Mouse (Mus musculus) embryonic facial prominence, embryonic 12.5 days (tissue): ENCODE results near the gene Sars. TPM values are rescaled to one million over a fixed set of nuclear protein-coding genes. Genes with fewer than 3 reads are reported as not detected.

Source experiments
- ATAC-seq: fragments of 200-750 bp; cut with Nextera tagmentation; 2 replicates; pipeline ENCODE4 v1.8.0; 2017; ENCODE audit not compliant: insufficient number of reproducible peaks, insufficient read depth, low FRiP score, low TSS enrichment
- H3K27ac ChIP-seq: fragments of 300-500 bp; sonication (generic); 2 replicates; pipeline ENCODE4 v1.5.1; 2016; ENCODE audit warnings: mild to moderate bottlenecking
- H3K27me3 ChIP-seq: fragments of 300-500 bp; sonication (generic); 2 replicates; pipeline ENCODE4 v1.6.1; 2016; ENCODE audit warnings: mild to moderate bottlenecking, moderate library complexity
- H3K36me3 ChIP-seq: fragments of 300-500 bp; sonication (generic); 2 replicates; pipeline ENCODE4 v1.6.1; 2016; ENCODE audit warnings: mild to moderate bottlenecking
- H3K4me1 ChIP-seq: fragments of 300-500 bp; sonication (generic); 2 replicates; pipeline ENCODE4 v1.6.1; 2016
- H3K4me2 ChIP-seq: fragments of 300-500 bp; sonication (generic); replicated peaks from 2 replicates; pipeline ENCODE4 v1.6.1; 2016; ENCODE audit warnings: mild to moderate bottlenecking, moderate library complexity
- H3K4me3 ChIP-seq: fragments of 300-500 bp; sonication (generic); 2 replicates; pipeline ENCODE4 v1.5.1; 2016; ENCODE audit warnings: mild to moderate bottlenecking
- H3K9ac ChIP-seq: fragments of 300-500 bp; sonication (generic); 2 replicates; pipeline ENCODE4 v1.6.1; 2016; ENCODE audit warnings: mild to moderate bottlenecking, moderate library complexity
- H3K9me3 ChIP-seq: fragments of 300-500 bp; sonication (generic); 2 replicates; pipeline ENCODE4 v1.6.1; 2016; ENCODE audit warnings: mild to moderate bottlenecking, moderate library complexity
- WGBS: fragments of 180-500 bp; shearing (Covaris S2); methylation state at CpG from one replicate; pipeline ENCODE4 v1.1.7; 2016; 5-methylcytosine and 5-hydroxymethylcytosine counted together
- polyA plus RNA-seq: library from polyadenylated mRNA; unstranded; fragments of >200 nt; fragmentation: Nextera tagmentation; extraction: Ambion mirVana; gene quantifications from 2 replicates; pipeline ENCODE4 v1.2.1, GENCODE M21; 2016

Sars gene
- 125 and 127 TPM in 2 replicates for polyA plus RNA-seq

DNA sequence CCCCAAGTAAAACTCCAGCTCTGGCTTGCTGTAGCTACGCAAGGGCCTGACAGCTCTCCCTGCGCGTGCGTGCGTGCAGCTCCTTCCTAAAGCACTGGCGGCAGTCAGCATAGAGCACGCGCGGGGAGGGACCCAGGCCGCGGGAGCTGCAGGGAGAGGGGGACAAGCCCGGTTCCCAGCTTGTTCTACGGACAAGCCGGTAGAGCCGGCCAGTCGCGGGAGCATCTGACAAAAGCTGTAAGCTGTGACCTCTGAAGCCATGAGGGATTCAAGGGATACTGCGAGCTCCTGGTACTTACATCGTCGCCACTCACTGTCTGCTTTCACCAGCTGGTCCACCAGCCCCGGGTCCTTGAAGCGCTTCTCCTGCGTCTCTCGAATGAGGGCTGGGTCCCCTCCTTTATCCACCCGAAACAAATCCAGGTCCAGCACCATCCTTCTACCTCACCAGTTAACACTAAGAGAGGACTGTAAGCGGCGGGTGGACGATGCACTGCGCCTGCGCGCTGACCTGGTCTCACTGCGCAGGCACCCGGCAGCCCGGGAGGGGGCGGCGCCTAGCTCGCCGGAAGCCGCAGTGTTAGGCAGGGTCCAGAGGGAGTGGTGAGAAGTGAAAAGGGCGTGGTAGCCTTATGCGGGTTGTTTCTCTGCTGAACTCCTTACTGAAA is at the start of gene Sars:
Gene Sars (minus strand): TSS at position 512 of the 668 bp plus-strand sequence.
- peak; percentile 97 for ATAC-seq
- under 1% methylated on average over 41 of the region's 41 CpGs for WGBS
- Histone ChIP-seq H3K4me3 (peak within 1 kb of the TSS; percentile 85), H3K4me1 (peaks cover 18% of the 10 kb centered on the region), H3K36me3 (no peaks in the 10 kb centered on the region; the same call in 1 of the 2 replicates), H3K27ac (peak within 1 kb of the TSS; percentile 89), H3K9ac (peak within 1 kb of the TSS; percentile 80), H3K4me2 (peak within 1 kb of the TSS; percentile 93), H3K27me3 (no peaks in the 10 kb centered on the region), H3K9me3 (no peaks in the 10 kb centered on the region)

DNA sequence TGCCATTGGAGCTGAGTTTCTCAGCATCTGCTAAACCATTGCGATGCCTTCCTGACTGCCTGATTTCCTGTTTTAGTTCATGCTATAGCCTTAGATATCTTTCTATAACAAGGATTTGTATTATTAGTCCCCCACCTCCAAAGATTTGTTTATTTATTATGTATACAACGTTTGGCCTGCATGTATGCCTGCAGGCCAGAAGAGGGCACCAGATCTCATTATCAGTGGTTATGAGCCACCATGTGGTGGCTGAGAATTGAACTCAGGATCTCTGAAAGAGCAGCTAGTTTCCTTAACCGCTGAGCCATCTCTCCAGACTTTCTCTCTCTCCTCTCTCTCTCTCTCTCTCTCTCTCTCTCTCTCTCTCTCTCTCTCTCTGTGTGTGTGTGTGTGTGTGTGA is 45.0 kb upstream of the Sars start:
- Histone ChIP-seq H3K4me2 (no peak overlapping the region), H3K27me3 (no peaks in the 10 kb centered on the region), H3K4me1 (no peaks in the 10 kb centered on the region), H3K9ac (no peak overlapping the region), H3K4me3 (no peak overlapping the region), H3K27ac (no peak overlapping the region), H3K9me3 (no peaks in the 10 kb centered on the region), H3K36me3 (no peaks in the 10 kb centered on the region)
- no peak for ATAC-seq
- 29% methylated on average over 3 of the region's 3 CpGs for WGBS

GRCm38 (mm10) chr3:108484749-108485148 is 39.7 kb upstream of the Sars start:
- Histone ChIP-seq H3K36me3 (no peaks in the 10 kb centered on the region), H3K27ac (no peak overlapping the region), H3K4me3 (no peak overlapping the region), H3K27me3 (no peaks in the 10 kb centered on the region), H3K4me1 (no peaks in the 10 kb centered on the region), H3K9ac (no peak overlapping the region), H3K9me3 (peaks cover 4% of the 10 kb centered on the region; the same call in 1 of the 2 replicates), H3K4me2 (no peak overlapping the region)
- 91% methylated on average over 4 of the region's 4 CpGs for WGBS
- no peak for ATAC-seq

DNA sequence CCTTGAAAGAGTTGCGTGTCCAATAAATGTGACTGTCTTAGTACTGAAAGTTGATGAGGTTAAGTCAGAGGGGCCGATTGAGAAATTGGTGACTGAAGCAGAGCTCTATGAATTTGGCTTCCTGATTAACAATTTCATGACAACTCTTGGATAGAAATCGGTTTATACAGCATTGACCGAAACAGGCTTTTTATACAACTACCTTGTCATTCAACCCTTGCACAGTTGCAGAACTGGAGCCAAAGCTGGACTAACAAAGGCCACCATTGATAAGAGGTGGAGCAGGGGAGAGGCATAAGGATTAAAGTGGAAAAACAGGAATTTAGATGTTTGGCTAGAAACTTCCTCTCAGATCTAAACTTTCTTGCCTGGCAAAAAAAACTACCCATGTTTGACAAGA is 33.8 kb upstream of the Sars start:
- no peak for ATAC-seq

DNA sequence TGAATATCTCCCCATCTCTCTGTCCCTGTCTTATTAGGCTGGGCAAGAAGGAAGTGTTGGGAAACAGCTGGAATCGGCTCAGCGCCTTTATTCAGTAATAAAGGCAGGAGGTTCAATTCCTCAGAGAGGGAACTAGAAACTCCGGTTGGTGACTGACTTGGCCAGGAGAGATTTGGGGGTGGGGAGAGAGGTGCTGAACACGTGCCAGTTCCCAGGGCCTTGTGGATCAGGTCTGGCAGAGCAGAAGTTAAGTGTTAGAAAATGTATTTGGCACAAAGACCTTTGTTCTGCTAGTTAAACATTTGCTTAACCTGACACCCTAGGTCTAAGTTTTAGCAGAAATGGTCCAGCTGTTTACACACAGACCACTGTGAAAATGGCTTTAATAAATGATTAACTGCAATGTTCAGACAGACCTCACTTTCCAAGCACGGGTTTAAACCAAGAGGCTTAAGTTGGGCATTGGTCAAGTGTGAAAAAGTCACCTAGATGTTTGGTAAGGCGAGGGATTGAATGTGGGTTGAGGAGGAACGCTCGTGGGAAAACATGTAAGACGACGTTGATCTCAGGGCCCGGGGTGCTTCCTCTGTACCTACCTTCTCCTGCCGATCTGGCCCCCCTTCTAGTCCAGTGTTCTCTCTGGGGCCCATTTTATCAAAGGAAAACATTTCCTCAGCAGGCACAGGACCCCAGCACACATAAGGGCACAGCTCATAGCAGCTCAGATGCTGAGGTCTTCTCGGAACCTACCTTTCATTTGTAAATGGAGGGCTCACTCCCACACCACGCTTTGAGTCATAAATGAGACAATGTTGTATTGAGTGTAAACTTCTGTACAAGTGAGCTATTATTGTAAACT is 32.0 kb upstream of the Sars start:
- Histone ChIP-seq H3K4me1 (peaks cover 4% of the 10 kb centered on the region; the same call in 1 of the 2 replicates), H3K9ac (no peak overlapping the region), H3K27me3 (no peaks in the 10 kb centered on the region), H3K36me3 (no peaks in the 10 kb centered on the region), H3K4me3 (no peak overlapping the region), H3K4me2 (no peak overlapping the region), H3K27ac (no peak overlapping the region), H3K9me3 (no peaks in the 10 kb centered on the region)
- no peak for ATAC-seq
- 55% methylated on average over 14 of the region's 14 CpGs for WGBS

More for the DNA sequence above, 33.8 kb upstream of the Sars start:
- Histone ChIP-seq H3K4me3 (no peak overlapping the region), H3K36me3 (no peaks in the 10 kb centered on the region), H3K4me1 (peaks cover 4% of the 10 kb centered on the region; the same call in 1 of the 2 replicates), H3K27ac (no peak overlapping the region), H3K27me3 (no peaks in the 10 kb centered on the region), H3K4me2 (no peak overlapping the region), H3K9me3 (peaks cover 4% of the 10 kb centered on the region; the same call in 1 of the 2 replicates), H3K9ac (no peak overlapping the region)
- 77% methylated on average over 4 of the region's 4 CpGs for WGBS

GRCm38 (mm10) chr3:108475496-108475895 is 30.5 kb upstream of the Sars start:
- H3K27ac ChIP-seq: no peak overlapping the region
- no peaks in the 10 kb centered on the region for H3K36me3 ChIP-seq
- H3K4me2 ChIP-seq: no peak overlapping the region
- H3K9ac ChIP-seq: no peak overlapping the region
- H3K9me3 ChIP-seq: no peaks in the 10 kb centered on the region
- no peaks in the 10 kb centered on the region for H3K27me3 ChIP-seq
- 79% methylated on average over 5 of the region's 5 CpGs for WGBS
- ATAC-seq: no peak
- peaks cover 4% of the 10 kb centered on the region; the same call in 1 of the 2 replicates for H3K4me1 ChIP-seq
- no peak overlapping the region for H3K4me3 ChIP-seq

DNA sequence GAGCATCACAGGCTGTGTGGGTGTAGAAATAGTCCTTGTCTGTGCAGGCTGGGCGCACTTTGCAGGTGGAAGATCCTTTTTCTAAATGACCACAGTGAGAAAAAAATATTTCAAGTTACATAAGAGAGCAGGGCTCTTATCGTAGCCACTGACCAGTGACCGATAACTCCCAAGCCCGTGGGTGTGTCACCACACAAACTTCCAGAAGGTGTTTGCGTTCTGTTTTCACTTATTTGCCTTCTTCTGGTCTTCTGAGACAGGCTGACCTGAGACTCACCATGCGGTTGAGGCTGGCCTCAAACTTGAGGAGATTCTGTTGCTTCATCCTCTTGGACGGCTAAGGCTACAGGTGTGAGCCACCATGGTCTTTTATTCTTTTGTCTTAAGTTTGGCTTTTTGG is 30.0 kb upstream of the Sars start:
- no peak overlapping the region for H3K4me2 ChIP-seq
- ATAC-seq: no peak
- 88% methylated on average over 7 of the region's 7 CpGs for WGBS

GRCm38 (mm10) chr3:108467760-108468159 is 22.8 kb upstream of the Sars start:
- H3K4me2 ChIP-seq: no peak overlapping the region
- H3K9ac ChIP-seq: no peak overlapping the region
- H3K4me3 ChIP-seq: no peak overlapping the region
- no peaks in the 10 kb centered on the region for H3K36me3 ChIP-seq
- H3K27me3 ChIP-seq: no peaks in the 10 kb centered on the region
- no peaks in the 10 kb centered on the region for H3K9me3 ChIP-seq
- H3K27ac ChIP-seq: no peak overlapping the region
- 66% methylated on average over 8 of the region's 8 CpGs for WGBS
- H3K4me1 ChIP-seq: no peaks in the 10 kb centered on the region
- no peak for ATAC-seq

More for the DNA sequence above, 30.0 kb upstream of the Sars start:
- H3K27ac ChIP-seq: no peak overlapping the region
- H3K4me3 ChIP-seq: no peak overlapping the region
- no peaks in the 10 kb centered on the region for H3K27me3 ChIP-seq
- peaks cover 4% of the 10 kb centered on the region; the same call in 1 of the 2 replicates for H3K4me1 ChIP-seq
- no peaks in the 10 kb centered on the region for H3K9me3 ChIP-seq
- H3K36me3 ChIP-seq: no peaks in the 10 kb centered on the region
- H3K9ac ChIP-seq: no peak overlapping the region

DNA sequence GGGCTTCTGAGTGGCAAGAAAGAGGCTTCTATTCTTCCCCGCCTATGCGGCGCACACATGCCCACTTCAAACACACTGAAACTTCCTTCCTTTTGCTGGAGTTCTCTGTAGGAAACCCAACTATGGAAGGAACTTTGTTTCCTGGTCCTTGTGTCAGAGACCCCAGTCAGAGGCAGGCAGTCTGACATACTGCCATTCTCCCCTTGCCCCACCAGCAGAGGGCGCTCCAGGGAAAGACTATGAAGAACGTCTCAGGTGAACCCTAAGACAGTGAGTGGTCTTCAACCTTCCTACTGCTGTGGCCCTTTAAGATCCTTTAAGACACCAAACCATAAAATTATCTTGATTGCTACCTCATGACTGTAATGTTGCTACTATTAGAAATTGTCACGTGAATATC is 21.4 kb upstream of the Sars start:
- Histone ChIP-seq H3K36me3 (no peaks in the 10 kb centered on the region), H3K4me1 (no peaks in the 10 kb centered on the region), H3K9me3 (no peaks in the 10 kb centered on the region), H3K4me2 (no peak overlapping the region), H3K27ac (no peak overlapping the region), H3K4me3 (no peak overlapping the region), H3K27me3 (no peaks in the 10 kb centered on the region), H3K9ac (no peak overlapping the region)
- ATAC-seq: no peak
- 92% methylated on average over 6 of the region's 6 CpGs for WGBS

GRCm38 (mm10) chr3:108458866-108459265 is 13.9 kb upstream of the Sars start:
- 45% methylated on average over 10 of the region's 10 CpGs for WGBS
- no peak for ATAC-seq
- Histone ChIP-seq H3K9me3 (no peaks in the 10 kb centered on the region), H3K4me1 (no peaks in the 10 kb centered on the region), H3K4me3 (no peak overlapping the region), H3K4me2 (no peak overlapping the region), H3K27ac (no peak overlapping the region), H3K36me3 (no peaks in the 10 kb centered on the region), H3K27me3 (no peaks in the 10 kb centered on the region), H3K9ac (no peak overlapping the region)

DNA sequence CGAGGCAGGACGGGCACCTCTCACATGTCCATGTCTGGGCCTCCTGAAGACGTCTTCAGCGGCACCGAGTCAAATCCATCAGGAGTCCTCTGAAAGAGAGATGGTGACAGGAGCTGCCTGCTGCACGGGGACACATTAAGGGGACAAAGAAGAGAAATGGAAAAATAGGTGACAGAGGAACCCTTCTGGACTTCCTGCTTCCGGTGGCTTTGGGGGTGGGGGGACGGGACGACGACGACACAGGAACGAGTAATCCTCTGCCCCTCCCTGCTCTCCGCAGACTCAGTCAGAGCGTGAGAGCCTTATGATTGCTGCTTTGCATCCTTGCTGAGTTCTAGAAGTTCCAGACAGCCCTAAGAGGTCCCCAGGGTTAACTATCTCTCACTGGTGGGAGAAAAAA is 13.4 kb upstream of the Sars start:
- no peaks in the 10 kb centered on the region for H3K4me1 ChIP-seq
- H3K9me3 ChIP-seq: no peaks in the 10 kb centered on the region
- WGBS: 53% methylated on average over 14 of the region's 14 CpGs
- no peak overlapping the region for H3K9ac ChIP-seq
- no peaks in the 10 kb centered on the region for H3K36me3 ChIP-seq
- no peak overlapping the region for H3K27ac ChIP-seq
- no peak overlapping the region for H3K4me3 ChIP-seq
- ATAC-seq: no peak
- H3K27me3 ChIP-seq: no peaks in the 10 kb centered on the region
- H3K4me2 ChIP-seq: no peak overlapping the region

DNA sequence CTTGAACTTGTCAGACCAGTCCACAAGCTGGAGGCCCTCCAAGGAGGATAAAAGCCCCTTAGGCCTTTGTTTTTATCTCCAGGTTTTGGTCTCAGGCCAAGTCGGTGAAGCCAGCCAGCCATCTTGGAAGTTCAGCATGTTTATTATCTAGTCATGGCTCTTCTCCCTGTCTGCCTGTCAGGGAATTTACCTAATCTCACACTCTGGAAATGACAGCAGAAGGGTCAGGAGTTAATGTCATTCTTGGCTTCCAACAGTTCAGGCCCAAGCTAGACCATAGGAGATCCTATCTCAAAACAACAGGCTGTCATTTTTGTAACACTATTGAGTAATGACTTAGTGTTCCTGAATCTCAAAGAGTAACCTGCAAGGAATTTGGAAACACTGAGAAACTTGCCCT is 9.2 kb upstream of the Sars start:
- Histone ChIP-seq H3K9ac (no peak overlapping the region), H3K4me2 (no peak overlapping the region), H3K4me1 (no peaks in the 10 kb centered on the region), H3K27ac (no peak overlapping the region), H3K9me3 (no peaks in the 10 kb centered on the region), H3K4me3 (no peak overlapping the region), H3K27me3 (no peaks in the 10 kb centered on the region), H3K36me3 (no peaks in the 10 kb centered on the region)
- 80% methylated on average over 1 of the region's 1 CpGs for WGBS
- no peak for ATAC-seq
